Mouse (Mus musculus) splenic B cell, adult 2 months (primary cell): Measurements from ENCODE around the gene Slc6a6.

ENCODE experiments used
- DNase-seq: peaks from one replicate; pipeline ENCODE4 v3.0.0-alpha.2; 2011; ENCODE audit warnings: low read depth, low spot score
- H3K27me3 ChIP-seq: 2 replicates; pipeline ENCODE4 v1.6.1; 2012; ENCODE audit warnings: mild to moderate bottlenecking, low read length, moderate library complexity, mixed read lengths; ENCODE audit not compliant: control insufficient read depth, poor library complexity, insufficient read depth, severe bottlenecking
- H3K36me3 ChIP-seq: 2 replicates; pipeline ENCODE4 v1.6.1; 2012; ENCODE audit warnings: mild to moderate bottlenecking, low read length, moderate library complexity, mixed read lengths; ENCODE audit not compliant: control insufficient read depth, poor library complexity, insufficient read depth, severe bottlenecking

Gene Slc6a6

DNA sequence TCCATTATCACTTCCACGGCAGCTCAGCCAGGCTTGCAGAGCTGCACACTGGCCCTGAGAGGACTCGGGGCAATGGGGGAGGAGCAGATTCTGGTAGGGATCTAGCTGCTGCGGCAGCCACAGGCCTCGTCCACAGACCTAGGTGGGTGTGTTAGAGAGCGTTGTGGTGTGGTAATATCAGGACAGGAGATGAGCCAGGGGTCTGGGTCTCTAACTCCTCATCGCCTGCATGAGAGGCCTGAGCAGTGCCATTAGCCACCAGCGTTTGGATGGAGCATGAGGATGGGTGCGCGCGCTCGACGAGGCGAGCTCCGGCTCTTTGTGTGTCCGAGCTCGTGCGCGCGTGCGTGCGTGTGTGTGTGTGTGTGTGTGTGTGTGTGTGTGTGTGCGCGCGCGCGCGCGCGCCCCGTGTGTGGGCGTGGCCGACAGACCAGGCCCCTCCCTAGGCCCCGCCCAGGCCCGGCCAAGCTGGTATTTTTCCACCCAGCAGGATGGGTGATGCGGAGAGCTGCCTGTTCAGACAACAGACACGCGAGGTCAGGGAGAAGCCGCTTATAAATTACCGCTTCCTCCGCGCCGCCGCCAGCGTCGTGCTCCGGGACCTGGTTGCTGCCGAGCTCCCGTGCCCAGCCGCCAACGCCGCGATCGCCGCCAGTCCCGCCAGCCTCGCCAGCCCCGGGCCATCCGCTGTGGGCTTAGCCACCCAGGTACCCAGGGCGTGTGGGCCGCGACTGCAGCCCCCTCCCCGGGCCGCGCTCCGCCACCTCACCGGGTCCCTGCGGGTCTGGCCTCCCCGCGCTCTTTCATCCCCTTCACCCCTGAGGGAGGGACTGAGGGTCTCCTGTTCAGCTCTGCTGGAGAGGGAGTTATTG lies at the start of gene Slc6a6:
Gene Slc6a6 (plus strand): TSS at position 452 of the 872 bp plus-strand sequence.
- no peaks in the 10 kb centered on the region for H3K27me3 ChIP-seq
- no peaks in the 10 kb centered on the region; the same call in 1 of the 2 replicates for H3K36me3 ChIP-seq
- peak; percentile 91 for DNase-seq

DNA sequence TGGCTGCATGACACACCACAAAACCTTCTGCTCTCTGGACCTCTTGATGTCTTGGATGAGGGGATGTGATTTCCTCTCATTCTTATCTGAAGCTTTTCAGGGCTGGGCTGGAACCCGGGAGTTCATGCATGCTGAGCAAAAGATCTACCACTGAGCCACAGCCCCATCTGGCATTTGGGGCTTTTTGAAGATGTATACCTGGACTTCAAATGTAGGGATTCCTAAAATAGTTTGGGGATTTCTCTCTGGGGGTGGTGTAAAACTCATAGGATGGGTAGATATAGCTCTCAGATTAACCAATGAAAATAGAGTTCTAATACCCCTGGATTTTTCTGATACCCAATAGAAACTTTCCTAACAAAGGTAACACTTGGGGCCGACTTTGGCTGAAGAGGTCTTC lies 49.4 kb upstream of the Slc6a6 start:
- DNase-seq: no peak
- no peaks in the 10 kb centered on the region for H3K36me3 ChIP-seq

DNA sequence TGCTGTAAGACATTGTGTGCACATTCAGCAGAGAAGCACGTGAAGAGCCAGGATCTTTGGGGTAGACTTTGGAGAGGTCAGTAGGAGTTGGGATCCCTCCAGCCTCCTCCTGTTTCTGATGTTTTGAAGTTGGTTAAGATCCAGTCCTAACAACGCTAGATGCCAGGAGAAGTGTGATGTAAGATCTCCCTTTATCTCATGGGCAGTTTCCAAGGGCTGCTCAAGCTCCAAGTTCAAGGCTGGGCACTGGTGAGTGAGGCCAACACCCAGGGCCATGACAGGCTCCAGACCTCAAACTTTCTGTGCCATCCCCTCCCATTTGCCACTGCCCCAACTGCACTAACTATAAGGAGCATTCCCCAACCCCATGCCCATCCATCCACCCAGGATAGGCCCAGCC lies 49.0 kb upstream of the Slc6a6 start:
- Histone ChIP-seq H3K36me3 (no peaks in the 10 kb centered on the region), H3K27me3 (no peaks in the 10 kb centered on the region)
- DNase-seq: no peak

More for the DNA sequence above, 49.4 kb upstream of the Slc6a6 start:
- H3K27me3 ChIP-seq: no peaks in the 10 kb centered on the region

DNA sequence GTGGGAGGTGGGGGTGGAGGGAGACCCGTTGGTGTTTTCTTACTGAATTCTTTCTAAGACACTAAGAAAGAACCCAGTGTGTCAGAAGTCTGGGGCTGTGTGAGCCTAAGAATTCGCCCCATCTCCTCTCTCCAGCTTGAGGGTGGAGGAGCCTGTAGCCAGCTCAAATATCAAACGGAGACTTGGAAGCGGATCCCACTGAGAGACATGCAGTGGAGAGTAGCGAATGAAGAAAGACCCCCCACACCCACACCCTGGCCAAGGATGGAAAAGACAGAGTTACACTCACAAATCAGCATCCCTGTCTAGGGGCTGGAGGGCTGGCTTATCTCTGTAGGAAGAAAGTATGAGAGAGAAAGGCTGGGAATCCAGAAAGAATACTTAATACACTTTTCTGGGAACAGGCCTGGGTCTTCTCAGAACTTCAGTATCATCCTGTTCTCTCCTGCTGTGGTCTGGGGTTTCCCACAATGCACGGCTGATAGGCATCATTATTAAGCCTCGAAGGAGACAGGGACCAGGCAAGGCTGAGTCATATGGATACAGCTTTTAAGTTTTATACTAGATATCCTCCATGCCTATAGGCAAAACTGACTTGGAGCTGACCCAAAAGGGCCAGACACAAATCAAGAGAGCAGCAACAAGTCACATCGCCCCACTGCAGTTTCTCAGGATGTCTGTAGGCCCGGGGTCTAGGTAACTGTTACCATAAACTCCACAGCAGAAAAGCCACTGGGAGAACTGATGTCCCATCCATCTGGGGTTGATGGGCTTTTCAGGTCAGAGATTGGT lies 45.5 kb upstream of the Slc6a6 start:
- Histone ChIP-seq H3K27me3 (no peaks in the 10 kb centered on the region), H3K36me3 (no peaks in the 10 kb centered on the region)
- DNase-seq: no peak

DNA sequence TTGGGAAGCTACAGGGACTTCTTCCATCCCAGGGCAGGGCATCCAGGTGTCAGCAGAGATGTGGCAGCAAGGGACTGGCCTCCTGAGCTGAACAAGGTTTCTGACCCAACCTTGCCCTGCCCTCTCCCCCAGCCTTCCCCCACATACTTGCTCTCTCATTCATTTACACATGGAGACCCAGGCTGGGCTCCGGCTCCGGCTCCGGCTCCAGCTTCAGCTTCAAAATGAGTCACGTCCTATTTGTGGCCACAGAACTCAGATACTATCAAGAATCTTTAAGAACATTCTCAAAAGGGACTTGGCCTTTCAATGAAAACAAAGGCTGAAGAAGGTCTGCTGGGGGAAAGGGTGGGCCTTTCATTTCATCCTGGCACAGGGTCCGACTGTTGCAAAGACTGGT lies 40.8 kb upstream of the Slc6a6 start:
- no peaks in the 10 kb centered on the region for H3K27me3 ChIP-seq
- H3K36me3 ChIP-seq: no peaks in the 10 kb centered on the region
- no peak for DNase-seq

DNA sequence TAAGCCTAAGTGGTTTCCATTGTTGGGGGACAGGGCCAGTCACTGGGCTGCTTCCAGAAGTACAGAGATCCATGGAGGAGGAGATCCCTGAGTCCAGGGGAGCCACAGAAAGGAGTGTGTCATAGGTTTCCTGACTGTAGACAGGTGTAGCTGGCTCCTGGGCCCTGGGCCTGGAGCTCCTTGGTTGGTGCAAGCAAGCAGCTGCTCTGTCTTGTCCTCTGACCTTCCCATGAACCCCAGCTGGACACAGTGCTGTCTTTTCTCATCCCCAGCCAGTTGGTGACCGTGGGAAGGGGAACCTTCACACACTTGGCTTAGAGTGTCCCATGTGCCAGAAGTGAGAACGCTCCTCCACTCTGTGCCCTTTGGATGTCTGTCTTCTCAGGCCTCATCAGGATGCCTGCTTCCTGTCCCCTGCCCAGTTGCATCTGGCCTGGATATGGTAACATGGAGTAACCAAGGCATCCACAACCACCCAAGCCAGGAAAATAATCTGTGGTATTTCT lies 40.4 kb upstream of the Slc6a6 start:
- DNase-seq: no peak
- Histone ChIP-seq H3K36me3 (no peaks in the 10 kb centered on the region), H3K27me3 (no peaks in the 10 kb centered on the region)

DNA sequence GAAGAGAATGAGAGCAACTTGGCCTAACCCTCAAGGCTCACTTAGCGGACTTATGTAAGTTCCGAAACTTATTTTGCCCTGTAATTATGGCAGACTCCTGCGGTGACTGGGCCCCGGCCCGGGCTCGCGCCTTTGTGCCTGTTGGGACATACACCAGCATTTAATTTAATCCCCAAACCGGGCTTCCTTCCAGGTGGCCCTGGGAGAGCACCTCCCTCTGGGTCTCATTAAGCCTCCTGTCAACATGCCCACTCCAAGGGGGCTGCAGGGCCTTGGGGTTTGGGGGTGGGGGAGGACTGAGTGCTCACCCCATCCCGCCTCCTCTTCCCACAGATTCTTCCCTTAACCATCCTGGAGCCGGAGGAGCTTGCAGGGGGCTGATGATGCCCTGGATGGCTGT lies 37.8 kb upstream of the Slc6a6 start:
- DNase-seq: no peak
- Histone ChIP-seq H3K36me3 (no peaks in the 10 kb centered on the region), H3K27me3 (no peaks in the 10 kb centered on the region)

DNA sequence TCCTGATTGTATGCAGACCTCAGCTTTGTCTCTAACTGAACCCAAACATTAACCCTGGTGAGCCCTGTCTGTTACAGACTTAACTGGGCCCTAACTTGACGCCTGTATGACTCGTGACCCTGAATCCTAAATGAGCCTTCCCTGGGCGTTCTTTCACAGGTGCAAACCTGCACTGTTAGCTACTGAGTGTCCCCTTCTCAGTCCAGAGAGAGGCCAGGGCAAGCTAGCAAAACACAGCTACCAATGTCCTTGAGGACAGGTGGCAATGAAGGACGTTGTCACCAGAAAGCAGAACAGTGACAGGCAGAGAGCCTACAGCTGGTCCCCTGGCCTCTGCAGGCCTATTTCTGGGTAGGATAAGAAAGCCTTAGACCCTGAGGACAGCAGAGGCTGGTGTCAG lies 37.0 kb upstream of the Slc6a6 start:
- no peak for DNase-seq
- Histone ChIP-seq H3K36me3 (no peaks in the 10 kb centered on the region), H3K27me3 (no peaks in the 10 kb centered on the region)

DNA sequence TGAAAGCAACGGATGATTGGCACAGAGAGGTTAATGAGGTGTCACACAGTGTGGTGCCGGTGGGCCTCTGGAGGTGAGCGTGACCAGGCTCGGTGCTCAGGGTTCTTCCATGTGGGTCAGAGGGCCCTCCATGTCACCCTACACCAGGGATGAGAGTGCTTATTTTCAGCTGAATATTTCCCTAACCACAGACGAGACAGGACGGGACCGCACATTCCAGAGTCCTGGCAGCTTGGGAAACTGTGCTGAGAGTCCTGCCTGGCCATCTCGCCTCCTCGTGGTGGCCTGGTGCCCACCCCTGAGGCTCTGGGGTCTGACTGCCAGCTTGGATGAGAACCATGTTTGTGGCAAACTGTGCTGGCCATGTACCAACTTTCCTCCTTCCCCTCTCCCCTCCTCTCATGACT lies 36.5 kb upstream of the Slc6a6 start:
- no peak for DNase-seq
- H3K27me3 ChIP-seq: no peaks in the 10 kb centered on the region
- no peaks in the 10 kb centered on the region for H3K36me3 ChIP-seq

DNA sequence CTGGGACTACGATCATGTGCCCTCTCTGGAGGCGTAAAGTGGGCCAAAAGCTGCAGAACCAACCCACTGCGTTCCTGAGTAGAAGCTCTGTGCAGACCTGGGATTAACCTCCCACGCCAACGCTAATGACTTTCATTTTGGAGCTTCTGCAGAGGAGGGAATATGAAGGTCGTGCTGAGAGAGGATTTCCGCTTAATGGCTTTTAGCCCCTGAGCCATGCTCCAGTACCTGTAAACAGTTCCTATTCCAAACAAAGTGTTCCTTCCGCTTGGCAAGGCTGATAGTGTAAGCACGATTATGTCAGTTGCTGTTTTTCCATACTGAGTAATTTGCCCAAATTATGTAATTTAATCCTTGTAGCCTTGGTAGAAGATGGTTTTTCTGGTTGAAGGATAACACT lies 33.6 kb upstream of the Slc6a6 start:
- Histone ChIP-seq H3K36me3 (no peaks in the 10 kb centered on the region), H3K27me3 (no peaks in the 10 kb centered on the region)
- no peak for DNase-seq

DNA sequence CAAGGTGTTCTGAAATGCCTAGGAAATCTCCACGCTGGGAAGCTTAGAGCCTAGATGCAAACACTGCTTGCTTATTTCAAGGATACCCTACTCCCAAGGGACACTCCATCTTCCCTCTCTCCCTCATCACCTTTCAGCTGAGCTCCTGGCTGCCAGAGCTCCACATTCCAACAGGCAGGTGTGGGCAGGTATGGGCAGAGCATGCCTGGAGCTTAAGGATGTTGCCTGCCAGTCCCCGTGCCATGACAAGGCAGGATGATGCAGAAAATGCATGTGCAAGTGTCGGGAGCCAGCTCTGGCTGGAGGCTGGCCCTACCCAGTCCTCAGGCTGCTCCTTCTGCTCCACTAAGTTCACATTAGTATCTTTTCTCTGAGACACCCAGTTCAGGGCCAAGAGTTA lies 31.6 kb upstream of the Slc6a6 start:
- Histone ChIP-seq H3K27me3 (no peaks in the 10 kb centered on the region), H3K36me3 (no peaks in the 10 kb centered on the region)
- no peak for DNase-seq

DNA sequence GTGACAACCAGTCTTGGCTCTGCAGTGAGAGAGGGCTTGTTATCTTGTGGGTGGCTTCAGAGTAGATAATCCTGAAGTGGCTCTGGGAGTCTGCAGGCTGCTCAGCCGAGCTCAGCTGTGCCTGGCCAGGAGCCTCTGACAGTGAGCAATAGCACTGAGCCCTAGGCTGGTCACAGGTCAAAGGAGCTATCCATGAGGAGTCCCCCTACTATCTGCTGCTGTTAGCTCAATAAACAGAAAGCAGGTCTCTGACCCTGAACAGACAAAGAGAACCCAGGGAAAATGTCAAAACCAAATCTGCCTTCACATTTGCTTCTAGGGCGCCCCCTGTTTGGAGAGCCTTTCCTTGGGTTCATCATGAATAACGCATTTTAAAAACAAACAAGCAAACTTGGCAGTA lies 28.6 kb upstream of the Slc6a6 start:
- no peak for DNase-seq
- no peaks in the 10 kb centered on the region for H3K27me3 ChIP-seq
- H3K36me3 ChIP-seq: no peaks in the 10 kb centered on the region

DNA sequence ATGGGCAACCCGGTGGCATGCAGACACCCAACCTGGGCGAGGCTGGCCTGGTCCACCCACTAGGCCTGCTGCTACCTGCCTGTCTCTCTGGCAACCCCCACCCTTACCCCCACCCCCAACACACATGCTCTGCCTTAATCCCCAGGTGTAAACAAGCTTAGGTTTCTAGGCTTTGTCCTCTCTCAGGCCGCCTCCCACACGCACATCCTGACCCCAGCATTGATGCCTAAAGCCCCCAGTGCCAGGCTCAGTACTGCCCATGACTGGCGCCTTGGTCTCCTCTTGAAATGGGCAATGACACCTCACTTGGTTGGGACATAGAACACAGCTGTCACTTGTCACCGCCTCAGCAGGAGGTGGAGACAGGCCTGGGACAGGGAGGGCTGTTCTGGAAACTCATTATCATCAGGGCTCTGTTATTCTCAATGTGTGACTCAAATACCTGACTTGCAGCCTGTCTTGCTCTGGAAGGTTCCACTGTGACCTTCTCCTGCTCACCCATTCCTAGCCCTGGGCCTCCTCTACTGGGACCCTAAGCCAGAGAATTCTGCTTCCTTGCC lies 27.9 kb upstream of the Slc6a6 start:
- no peak for DNase-seq
- H3K27me3 ChIP-seq: no peaks in the 10 kb centered on the region
- no peaks in the 10 kb centered on the region for H3K36me3 ChIP-seq

DNA sequence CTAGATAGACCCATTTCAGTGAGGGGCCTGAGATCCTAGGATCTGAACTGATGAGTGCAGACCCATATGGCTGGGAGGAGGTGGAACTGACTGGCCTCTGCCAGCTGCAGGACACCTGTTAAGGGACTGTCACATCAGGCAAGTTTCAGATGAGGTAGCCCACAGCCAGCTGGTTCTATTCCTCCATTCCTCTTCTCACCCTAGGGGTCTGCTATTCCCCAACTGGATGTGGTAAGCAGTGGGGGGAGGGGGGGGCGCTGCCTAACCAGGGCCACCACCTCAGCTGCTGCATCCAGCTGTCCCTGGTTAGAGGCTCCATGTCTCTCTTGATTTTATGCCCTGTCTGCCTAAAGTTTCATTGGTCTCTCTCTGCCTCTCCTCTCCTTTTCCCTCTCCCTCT lies 25.6 kb upstream of the Slc6a6 start:
- no peak for DNase-seq
- H3K27me3 ChIP-seq: no peaks in the 10 kb centered on the region
- H3K36me3 ChIP-seq: no peaks in the 10 kb centered on the region
